Mouse (Mus musculus) liver, embryonic 14.5 days (tissue): ENCODE results near the gene Pik3r4.
"Not testable (repeated sequence)": the region's sequence is repeated elsewhere in the genome, so short reads cannot be mapped to it uniquely, and the experiment has no call there.

ENCODE experiments used
- CTCF ChIP-seq: IDR thresholded peaks from 2 replicates; pipeline ENCODE4 v1.5.1; 2016; ENCODE audit warnings: antibody characterized with exemption, low read depth, control low read depth
- EP300 ChIP-seq: IDR thresholded peaks from 2 replicates; pipeline ENCODE4 v1.6.1; 2016; ENCODE audit warnings: antibody characterized with exemption, low read depth

DNA sequence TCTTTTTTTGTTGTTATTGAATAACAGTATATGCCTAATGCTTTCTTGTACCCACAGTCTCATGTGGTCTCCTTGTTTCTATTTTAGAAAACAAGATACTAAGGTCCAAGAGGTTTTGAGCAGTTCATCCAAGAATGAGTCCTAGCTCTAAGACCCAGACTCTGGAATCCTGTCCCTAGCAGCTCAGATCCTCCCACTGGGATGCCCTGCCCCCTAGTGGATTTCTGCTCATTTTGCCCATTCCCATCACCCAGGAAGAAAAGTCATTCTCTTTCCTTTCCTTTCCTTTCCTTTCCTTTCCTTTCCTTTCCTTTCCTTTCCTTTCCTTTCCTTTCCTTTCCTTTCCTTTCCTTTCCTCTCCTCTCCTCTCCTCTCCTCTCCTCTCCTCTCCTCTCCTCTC is 25.5 kb upstream of the Pik3r4 start:
- not testable (repeated sequence) for TF ChIP-seq EP300
- peak; percentile 66 for TF ChIP-seq CTCF
